12 mouse cellular contexts compared by ENCODE assay signal in the genomic region with DNA sequence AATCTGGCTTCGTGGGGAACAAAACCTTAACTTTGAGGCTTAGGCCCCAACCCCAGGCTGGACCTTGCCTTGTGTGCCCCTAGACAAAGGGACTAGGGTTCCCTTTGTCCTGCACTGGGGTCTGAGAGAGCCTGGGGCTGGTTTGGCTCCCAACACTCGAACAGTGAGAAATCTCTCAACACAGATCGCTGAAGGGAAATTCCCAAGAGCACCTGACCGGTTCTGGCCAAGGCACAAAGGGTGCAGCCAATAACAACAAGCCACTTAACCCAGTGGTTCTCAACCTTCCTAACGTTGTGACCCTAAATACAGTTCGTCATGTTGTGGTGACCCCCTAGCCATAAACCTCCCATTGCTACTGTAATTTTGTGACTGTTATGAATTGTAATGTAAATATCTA. TPM values are rescaled to one million over a fixed set of nuclear protein-coding genes. Genes with fewer than 3 reads are reported as not detected.
DNase-seq lines count a peak whose midpoint lies in the region; ATAC-seq and TF ChIP-seq lines count a peak whose summit lies in the region.
"Had no signal": no experiment of that assay in that cellular context is flagged by ENCODE, and none has a peak within 500 bp of the region (broad histone marks: within the 10 kb centered on the region; RNA-seq: fewer than 3 reads in every experiment).

No protein-coding gene starts in this region.

- 11% methylated on average over 6 of the region's 6 CpGs for whole genome bisulfite sequencing in forebrain, embryonic 13.5 days
- WGBS in forebrain, embryonic 14.5 days = 18% methylated on average over 6 of the region's 6 CpGs
- WGBS in liver, embryonic 13.5 days (ENCODE audit: insufficient replicate concordance) = 69% methylated on average over 6 of the region's 6 CpGs

- no peaks in the 10 kb centered on the region for H3K27me3 ChIP-seq in forebrain, embryonic 13.5 days
- no peaks in the 10 kb centered on the region for H3K27me3 ChIP-seq in forebrain, embryonic 14.5 days (replicated peaks; ENCODE audit: control insufficient read depth, insufficient read depth, low read length)
- no peaks in the 10 kb centered on the region for H3K27me3 ChIP-seq in liver, embryonic 13.5 days

- H3K9me3 ChIP-seq in forebrain, embryonic 13.5 days (replicated peaks) = no peaks in the 10 kb centered on the region
- H3K9me3 ChIP-seq in forebrain, embryonic 14.5 days (replicated peaks; ENCODE audit: control insufficient read depth, low read length) = no peaks in the 10 kb centered on the region
- no peaks in the 10 kb centered on the region for H3K9me3 ChIP-seq in liver, embryonic 13.5 days (replicated peaks)

- peaks cover 31% of the 10 kb centered on the region for H3K4me1 ChIP-seq in forebrain, embryonic 13.5 days
- peaks cover 16% of the 10 kb centered on the region for H3K4me1 ChIP-seq in forebrain, embryonic 14.5 days (ENCODE audit: control insufficient read depth, insufficient read depth, low read length)
- peaks cover 85% of the 10 kb centered on the region for H3K4me1 ChIP-seq in liver, embryonic 13.5 days (replicated peaks)

- TF ChIP-seq CTCF in left cerebral cortex, adult 2 months (IDR thresholded peaks at IDR 0.05) = no peak

- ATAC-seq in forebrain, embryonic 13.5 days = no peak
- no peak for ATAC-seq in forebrain, embryonic 14.5 days
- no peak for ATAC-seq in liver, embryonic 13.5 days (ENCODE audit: low read depth)
- ATAC-seq in monocyte, adult 5-6 weeks (replicated peaks; ENCODE audit: insufficient number of reproducible peaks, low FRiP score, low TSS enrichment, poor library complexity, severe bottlenecking) = no peak

- H3K27ac ChIP-seq in forebrain, embryonic 13.5 days = no peak overlapping the region
- H3K27ac ChIP-seq in forebrain, embryonic 14.5 days (ENCODE audit: low read depth, low read length) = no peak overlapping the region
- H3K27ac ChIP-seq in left cerebral cortex, adult 2 months = peak overlapping the region; percentile 32; the same call in 1 of the 2 replicates
- H3K27ac ChIP-seq in liver, embryonic 13.5 days = peak overlapping the region; percentile 93

- no peaks in the 10 kb centered on the region for H3K36me3 ChIP-seq in forebrain, embryonic 13.5 days (ENCODE audit: poor library complexity, severe bottlenecking)
- H3K36me3 ChIP-seq in forebrain, embryonic 14.5 days (ENCODE audit: control insufficient read depth, insufficient read depth, low read length) = no peaks in the 10 kb centered on the region
- H3K36me3 ChIP-seq in liver, embryonic 13.5 days = peaks cover 3% of the 10 kb centered on the region

- H3K4me3 ChIP-seq in forebrain, embryonic 13.5 days = no peak overlapping the region
- H3K4me3 ChIP-seq in forebrain, embryonic 14.5 days (ENCODE audit: low read depth, low read length) = no peak overlapping the region
- H3K4me3 ChIP-seq in left cerebral cortex, adult 2 months = no peak overlapping the region
- H3K4me3 ChIP-seq in liver, embryonic 13.5 days (replicated peaks) = no peak overlapping the region
- H3K4me3 ChIP-seq: erythroblast, embryonic 14.5 days had no signal

- intact Hi-C loops in left cerebral cortex, adult 2 months (cut with DNase I) = no loop called here

- no peak overlapping the region for H3K4me2 ChIP-seq in forebrain, embryonic 13.5 days
- H3K4me2 ChIP-seq in forebrain, embryonic 14.5 days (ENCODE audit: low read length) = no peak overlapping the region
- no peak overlapping the region for H3K4me2 ChIP-seq in liver, embryonic 13.5 days

- peak overlapping the region; percentile 30; the same call in 1 of the 2 replicates for H3K9ac ChIP-seq in forebrain, embryonic 13.5 days
- no peak overlapping the region for H3K9ac ChIP-seq in forebrain, embryonic 14.5 days (ENCODE audit: low read length)
- peak overlapping the region; percentile 23; the same call in 1 of the 2 replicates for H3K9ac ChIP-seq in liver, embryonic 13.5 days

- no peak for DNase-seq in forebrain, embryonic 14.5 days (ENCODE audit: low spot score)
- no peak for DNase-seq in left cerebral cortex, adult 2 months (ENCODE audit: extremely low spot score in 1 of 2, low spot score in 2 of 2)
- DNase-seq in left cerebral cortex, adult 8-10 months (ENCODE audit: low spot score in 2 of 2) = no peak
- peak; percentile 70 for DNase-seq in R1 (ENCODE audit: low read depth, low spot score)
- no peak for DNase-seq in liver, embryonic 13.5 days
- DNase-seq in ovary, adult 18-20 months (ENCODE audit: low spot score) = no peak
- DNase-seq: B cell, adult 2 months; cerebellum, adult 11 months; heart, postnatal 4 days had no signal

RNA-seq across cellular contexts. Expression of a gene that starts 3.3 kb away (rescaled TPM):
- 487 and 489 TPM in 2 replicates for polyA plus RNA-seq in forebrain, embryonic 13.5 days (2015; fragmentation: Nextera tagmentation; extraction: Ambion mirVana)
- polyA plus RNA-seq in forebrain, embryonic 14.5 days (2014; fragmentation: Nextera tagmentation; extraction: Ambion mirVana) = 555 and 632 TPM in 2 replicates
- total RNA-seq in left cerebral cortex, adult 2 months (2021) = 100 to 1,000 TPM; 494 to 526 TPM
- 100 to 1,000 TPM; 472 to 551 (median 538) TPM for total RNA-seq in left cerebral cortex, adult 8-10 months (2022)
- polyA plus RNA-seq in liver, embryonic 13.5 days (2015; fragmentation: Nextera tagmentation; extraction: Ambion mirVana) = 677 TPM in 2 replicates
- total RNA-seq in monocyte, adult 5-6 weeks (2017) = 250 to 253 TPM (median 251 TPM) in 3 replicates

RNA-seq across cellular contexts. Expression of a gene that starts 10.6 kb away (rescaled TPM):
- polyA plus RNA-seq in forebrain, embryonic 13.5 days (2015; fragmentation: Nextera tagmentation; extraction: Ambion mirVana) = 193 and 199 TPM in 2 replicates
- 205 and 219 TPM in 2 replicates for polyA plus RNA-seq in forebrain, embryonic 14.5 days (2014; fragmentation: Nextera tagmentation; extraction: Ambion mirVana)
- 10 to 100 TPM; 73.0 to 76.0 TPM for total RNA-seq in left cerebral cortex, adult 2 months (2021)
- total RNA-seq in left cerebral cortex, adult 8-10 months (2022) = 10 to 100 TPM; 64.7 to 80.4 (median 72.9) TPM
- polyA plus RNA-seq in liver, embryonic 13.5 days (2015; fragmentation: Nextera tagmentation; extraction: Ambion mirVana) = 120 and 122 TPM in 2 replicates
- 83.4 to 130 TPM (median 95.9 TPM) in 3 replicates for total RNA-seq in monocyte, adult 5-6 weeks (2017)

RNA-seq across cellular contexts. Expression of a gene that starts 33.8 kb away (rescaled TPM):
- 1.2 and 1.3 TPM in 2 replicates for polyA plus RNA-seq in forebrain, embryonic 13.5 days (2015; fragmentation: Nextera tagmentation; extraction: Ambion mirVana)
- polyA plus RNA-seq in forebrain, embryonic 14.5 days (2014; fragmentation: Nextera tagmentation; extraction: Ambion mirVana) = 1.1 and 1.5 TPM in 2 replicates
- 1 to 10 TPM; 3.5 TPM for total RNA-seq in left cerebral cortex, adult 2 months (2021)
- total RNA-seq in left cerebral cortex, adult 8-10 months (2022) = 1 to 10 TPM; 3.6 to 9.6 (median 6.0) TPM
- 14.3 and 14.9 TPM in 2 replicates for polyA plus RNA-seq in liver, embryonic 13.5 days (2015; fragmentation: Nextera tagmentation; extraction: Ambion mirVana)
- total RNA-seq in monocyte, adult 5-6 weeks (2017) = 356 to 478 TPM (median 365 TPM) in 3 replicates

RNA-seq across cellular contexts. Expression of a gene that starts 54.0 kb away (rescaled TPM):
- 3.1 and 3.9 TPM in 2 replicates for polyA plus RNA-seq in forebrain, embryonic 13.5 days (2015; fragmentation: Nextera tagmentation; extraction: Ambion mirVana)
- 2.1 and 3.1 TPM in 2 replicates for polyA plus RNA-seq in forebrain, embryonic 14.5 days (2014; fragmentation: Nextera tagmentation; extraction: Ambion mirVana)
- total RNA-seq in left cerebral cortex, adult 2 months (2021) = 10 to 100 TPM; 13.5 to 13.8 TPM
- 10 to 100 TPM; 11.0 to 12.3 (median 12.0) TPM for total RNA-seq in left cerebral cortex, adult 8-10 months (2022)
- polyA plus RNA-seq in liver, embryonic 13.5 days (2015; fragmentation: Nextera tagmentation; extraction: Ambion mirVana) = 6.3 and 7.4 TPM in 2 replicates
- 33.6 to 53.0 TPM (median 45.9 TPM) in 3 replicates for total RNA-seq in monocyte, adult 5-6 weeks (2017)

RNA-seq across cellular contexts. Expression of a gene that starts 55.1 kb away (rescaled TPM):
- polyA plus RNA-seq in forebrain, embryonic 13.5 days (2015; fragmentation: Nextera tagmentation; extraction: Ambion mirVana) = 11.6 and 13.6 TPM in 2 replicates
- 8.1 and 11.1 TPM in 2 replicates for polyA plus RNA-seq in forebrain, embryonic 14.5 days (2014; fragmentation: Nextera tagmentation; extraction: Ambion mirVana)
- 10 to 100 TPM; 21.4 to 22.1 TPM for total RNA-seq in left cerebral cortex, adult 2 months (2021)
- total RNA-seq in left cerebral cortex, adult 8-10 months (2022) = 10 to 100 TPM; 16.2 to 32.0 (median 20.3) TPM
- 9.2 and 9.9 TPM in 2 replicates for polyA plus RNA-seq in liver, embryonic 13.5 days (2015; fragmentation: Nextera tagmentation; extraction: Ambion mirVana)
- total RNA-seq in monocyte, adult 5-6 weeks (2017) = 50.6 to 75.0 TPM (median 51.9 TPM) in 3 replicates

Comparison
In these comparisons a context has a peak if more than half of its experiments do, and no peak if none do; other contexts are left out.
1. H3K27ac ChIP-seq: peak in left cerebral cortex, adult 2 months (single experiment) and liver, embryonic 13.5 days (single experiment); none in forebrain, embryonic 13.5 days (single experiment) and forebrain, embryonic 14.5 days (single experiment).
2. RNA of a gene that starts 33.8 kb away (total RNA-seq): 356 to 478 TPM in monocyte, adult 5-6 weeks; 3.6 to 9.6 TPM in left cerebral cortex, adult 8-10 months and 3.5 TPM in left cerebral cortex, adult 2 months; every median in the first group is over 10 times any median in the second.